Mouse (Mus musculus): Measurements from ENCODE around the gene Dcaf15.

DNA sequence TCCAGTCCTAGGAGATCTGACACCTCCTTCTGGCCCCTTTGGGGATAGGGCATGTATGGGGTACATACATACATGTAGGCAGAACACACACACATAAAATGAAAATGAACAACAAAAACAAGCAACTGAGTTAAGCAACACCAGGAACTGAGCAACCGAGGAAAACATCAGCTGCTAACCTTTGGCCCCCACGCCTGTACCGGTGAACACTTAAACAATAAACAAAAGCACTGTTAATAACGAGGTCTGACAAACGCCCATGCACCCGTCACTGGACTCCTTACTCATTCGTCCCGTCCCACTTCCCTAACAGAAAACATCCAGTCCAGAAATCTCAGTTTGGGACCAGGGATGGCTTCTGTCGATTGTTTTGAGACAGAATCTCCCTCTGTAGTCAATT lies 15.3 kb downstream of the Dcaf15 start:
- TF ChIP-seq CTCF (IDR thresholded peaks at IDR 0.05; ENCODE audit: low read depth) (no peak), EP300 (IDR thresholded peaks at IDR 0.05; ENCODE audit: low read depth) (no peak)
